Mouse (Mus musculus) lung, embryonic 16.5 days (tissue): ENCODE measurements around the gene Gm4969. TPM values are rescaled to one million over a fixed set of nuclear protein-coding genes. Genes with fewer than 3 reads are reported as not detected.

Experiments
- ATAC-seq: fragments of 200-750 bp; cut with Nextera tagmentation; 2 replicates; pipeline ENCODE4 v1.8.0; 2017; ENCODE audit warnings: low read depth, mild to moderate bottlenecking, moderate library complexity
- H3K27ac ChIP-seq: fragments of 300-500 bp; sonication (generic); 2 replicates; pipeline ENCODE4 v1.5.1; 2014; ENCODE audit warnings: mild to moderate bottlenecking, control low read depth, low read length
- H3K27me3 ChIP-seq: fragments of 300-500 bp; sonication (generic); 2 replicates; pipeline ENCODE4 v1.6.1; 2014; ENCODE audit warnings: low read depth, low read length, mixed read lengths; ENCODE audit not compliant: control insufficient read depth, insufficient read depth
- H3K36me3 ChIP-seq: fragments of 300-500 bp; sonication (generic); 2 replicates; pipeline ENCODE4 v1.6.1; 2014; ENCODE audit warnings: low read length; ENCODE audit not compliant: control insufficient read depth, insufficient read depth
- H3K4me1 ChIP-seq: fragments of 300-500 bp; sonication (generic); replicated peaks from 2 replicates; pipeline ENCODE4 v1.6.1; 2014; ENCODE audit warnings: low read length, mixed read lengths; ENCODE audit not compliant: control insufficient read depth, insufficient read depth
- H3K4me2 ChIP-seq: fragments of 300-500 bp; sonication (generic); 2 replicates; pipeline ENCODE4 v1.6.1; 2014; ENCODE audit warnings: low read depth, low read length, control low read depth
- H3K4me3 ChIP-seq: fragments of 300-500 bp; sonication (generic); 2 replicates; pipeline ENCODE4 v1.5.1; 2014; ENCODE audit warnings: mild to moderate bottlenecking, low read length, control low read depth
- H3K9ac ChIP-seq: fragments of 300-500 bp; sonication (generic); 2 replicates; pipeline ENCODE4 v1.6.1; 2014; ENCODE audit warnings: low read length, control low read depth
- H3K9me3 ChIP-seq: fragments of 300-500 bp; sonication (generic); 2 replicates; pipeline ENCODE4 v1.6.1; 2016; ENCODE audit warnings: low read length; ENCODE audit not compliant: control insufficient read depth
- WGBS: fragments of 180-500 bp; shearing (Covaris S2); extraction: QIAGEN DNeasy Blood & Tissue Kit; methylation state at CpG from one replicate; pipeline ENCODE4 v1.1.7; 2014; 5-methylcytosine and 5-hydroxymethylcytosine counted together
- polyA plus RNA-seq: library from polyadenylated mRNA; unstranded; fragments of >200 nt; fragmentation: Nextera tagmentation; extraction: Ambion mirVana; gene quantifications from 2 replicates; pipeline ENCODE4 v1.2.1, GENCODE M21; 2015

Gm4969 gene
- polyA plus RNA-seq, 1 experiment from 2014 or later, result 2.2 TPM

- no peak overlapping the region for H3K27ac ChIP-seq
- ATAC-seq, result no peak
- no peak overlapping the region for H3K9ac ChIP-seq
- no peaks in the 10 kb centered on the region for H3K9me3 ChIP-seq
- WGBS, result 50% methylated on average over 6 of the region's 6 CpGs
- H3K4me1 ChIP-seq, result peaks cover 18% of the 10 kb centered on the region
- peaks cover 10% of the 10 kb centered on the region for H3K36me3 ChIP-seq
- no peak overlapping the region for H3K4me2 ChIP-seq
- no peak overlapping the region for H3K4me3 ChIP-seq
- H3K27me3 ChIP-seq, result no peaks in the 10 kb centered on the region
Observed at GRCm38 (mm10) chr7:19147497-19148045, 29.4 kb upstream of the Gm4969 start.

- no peaks in the 10 kb centered on the region for H3K9me3 ChIP-seq
- WGBS, result 86% methylated on average over 10 of the region's 10 CpGs
- H3K4me2 ChIP-seq, result no peak overlapping the region
- H3K27me3 ChIP-seq, result no peaks in the 10 kb centered on the region
- no peak for ATAC-seq
- H3K27ac ChIP-seq, result no peak overlapping the region
- no peak overlapping the region for H3K4me3 ChIP-seq
- H3K4me1 ChIP-seq, result peaks cover 18% of the 10 kb centered on the region
- no peak overlapping the region for H3K9ac ChIP-seq
- H3K36me3 ChIP-seq, result peaks cover 5% of the 10 kb centered on the region
Observed at GRCm38 (mm10) chr7:19146793-19147192, 28.6 kb upstream of the Gm4969 start.

GRCm38 (mm10) chr7:19137380-19137779 lies 19.2 kb upstream of the Gm4969 start:
- WGBS, result 37% methylated on average over 5 of the region's 5 CpGs
- H3K27me3 ChIP-seq, result no peaks in the 10 kb centered on the region

DNA sequence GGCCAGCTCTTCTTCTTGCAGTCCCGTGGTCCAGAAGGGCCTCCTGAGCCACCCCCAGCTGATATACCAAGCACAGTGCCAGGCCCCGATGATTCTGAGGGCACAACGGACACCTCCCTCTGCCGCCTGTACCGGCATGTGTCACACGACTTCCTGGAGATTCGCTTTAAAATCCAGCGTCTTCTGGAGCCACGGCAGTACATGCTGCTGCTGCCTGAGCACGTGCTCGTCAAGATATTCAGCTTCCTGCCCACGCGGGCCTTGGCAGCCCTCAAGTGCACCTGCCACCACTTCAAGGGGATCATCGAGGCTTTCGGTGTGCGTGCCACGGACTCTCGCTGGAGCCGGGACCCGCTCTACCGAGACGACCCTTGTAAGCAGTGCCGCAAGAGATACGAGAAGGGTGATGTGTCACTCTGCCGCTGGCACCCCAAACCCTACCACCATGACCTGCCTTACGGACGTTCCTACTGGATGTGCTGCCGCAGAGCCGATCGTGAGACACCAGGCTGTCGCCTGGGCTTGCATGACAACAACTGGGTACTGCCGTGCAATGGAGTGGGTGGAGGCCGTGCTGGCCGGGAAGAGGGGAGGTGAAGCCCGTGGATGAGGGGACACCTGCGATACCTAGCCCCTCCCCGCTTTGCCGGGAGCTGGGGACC lies 18.6 kb upstream of the Gm4969 start:
- no peak overlapping the region for H3K27ac ChIP-seq
- no peaks in the 10 kb centered on the region for H3K27me3 ChIP-seq
- H3K9me3 ChIP-seq, result no peaks in the 10 kb centered on the region
- no peak overlapping the region for H3K4me3 ChIP-seq
- peaks cover 27% of the 10 kb centered on the region for H3K36me3 ChIP-seq
- 88% methylated on average over 38 of the region's 38 CpGs for WGBS
- H3K4me1 ChIP-seq, result peaks cover 3% of the 10 kb centered on the region
- no peak overlapping the region for H3K9ac ChIP-seq
- 0 out of 2 replicates have a peak, but pooled peaks have one; percentile 6 for ATAC-seq
- no peak overlapping the region for H3K4me2 ChIP-seq

More at GRCm38 (mm10) chr7:19137380-19137779, 19.2 kb upstream of the Gm4969 start:
- no peak overlapping the region for H3K27ac ChIP-seq
- H3K4me3 ChIP-seq, result no peak overlapping the region
- H3K36me3 ChIP-seq, result peaks cover 27% of the 10 kb centered on the region
- no peaks in the 10 kb centered on the region for H3K4me1 ChIP-seq
- no peaks in the 10 kb centered on the region for H3K9me3 ChIP-seq
- no peak for ATAC-seq
- no peak overlapping the region for H3K9ac ChIP-seq
- H3K4me2 ChIP-seq, result no peak overlapping the region

- Histone ChIP-seq H3K9me3 (no peaks in the 10 kb centered on the region), H3K9ac (no peak overlapping the region), H3K36me3 (peaks cover 27% of the 10 kb centered on the region), H3K4me3 (no peak overlapping the region), H3K27ac (no peak overlapping the region), H3K4me2 (no peak overlapping the region), H3K27me3 (no peaks in the 10 kb centered on the region), H3K4me1 (peaks cover 5% of the 10 kb centered on the region)
- WGBS, result 93% methylated on average over 13 of the region's 13 CpGs
- no peak for ATAC-seq
Observed at GRCm38 (mm10) chr7:19136168-19136567, 18.0 kb upstream of the Gm4969 start.

DNA sequence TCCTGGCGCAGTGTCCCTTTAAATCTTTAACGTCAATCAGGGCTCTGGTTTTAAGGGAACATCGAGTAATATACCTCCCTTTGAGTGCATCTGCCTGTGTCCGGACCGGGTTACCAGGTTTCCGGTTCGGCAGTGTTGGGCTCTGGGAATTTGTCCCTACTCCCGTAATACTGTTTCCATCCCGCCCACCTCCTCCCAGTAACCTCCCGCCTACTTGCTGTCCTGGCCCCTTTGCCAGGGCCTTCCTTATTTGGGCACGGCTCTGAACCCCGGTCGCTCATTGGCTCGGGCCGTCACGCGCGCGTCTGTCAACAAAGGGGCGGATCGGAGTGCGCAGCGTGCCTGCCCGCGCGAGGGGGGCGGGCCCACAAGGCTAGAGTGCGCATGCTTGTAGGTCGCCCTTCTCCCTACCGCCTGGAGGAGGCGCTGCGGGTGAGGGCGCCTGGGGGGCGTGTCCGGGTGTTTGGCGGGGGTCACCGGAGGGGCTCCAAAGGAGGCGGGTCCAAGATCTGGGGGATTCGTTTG lies 13.2 kb upstream of the Gm4969 start:
- WGBS, result 0% methylated on average over 39 of the region's 39 CpGs
- H3K9me3 ChIP-seq, result no peaks in the 10 kb centered on the region
- peaks cover 10% of the 10 kb centered on the region for H3K4me1 ChIP-seq
- H3K36me3 ChIP-seq, result peaks cover 11% of the 10 kb centered on the region; the same call in 1 of the 2 replicates
- H3K27me3 ChIP-seq, result no peaks in the 10 kb centered on the region
- peak overlapping the region; percentile 57 for H3K4me3 ChIP-seq
- H3K9ac ChIP-seq, result peak overlapping the region; percentile 67
- H3K27ac ChIP-seq, result peak overlapping the region; percentile 84
- H3K4me2 ChIP-seq, result peak overlapping the region; percentile 84
- ATAC-seq, result peak; percentile 100

DNA sequence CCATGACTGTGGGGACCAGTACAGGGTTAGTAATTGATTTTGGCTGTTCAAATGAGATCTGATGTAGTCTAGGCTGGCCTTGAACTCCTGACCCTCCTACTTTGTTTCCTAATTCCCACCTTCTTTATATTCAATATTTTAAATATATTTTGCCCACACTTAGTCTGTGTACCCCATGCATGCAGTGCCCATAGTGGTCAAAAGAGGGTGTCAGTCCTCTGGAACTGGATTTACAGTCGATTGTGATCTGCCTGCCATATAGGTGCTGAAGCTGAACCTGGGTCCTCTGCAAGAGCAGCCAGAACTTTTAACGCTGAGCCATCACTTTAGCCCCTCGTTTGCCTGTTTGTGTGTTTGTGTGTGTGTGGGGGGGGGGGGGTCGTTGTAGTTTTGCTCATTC lies 12.5 kb upstream of the Gm4969 start:
- no peaks in the 10 kb centered on the region for H3K27me3 ChIP-seq
- H3K36me3 ChIP-seq, result peaks cover 4% of the 10 kb centered on the region; the same call in 1 of the 2 replicates
- H3K4me3 ChIP-seq, result peak overlapping the region; percentile 57
- no peak for ATAC-seq
- H3K9me3 ChIP-seq, result no peaks in the 10 kb centered on the region
- WGBS, result 27% methylated on average over 4 of the region's 4 CpGs
- peak overlapping the region; percentile 84 for H3K27ac ChIP-seq
- peak overlapping the region; percentile 60 for H3K9ac ChIP-seq
- H3K4me2 ChIP-seq, result peak overlapping the region; percentile 59
- peaks cover 10% of the 10 kb centered on the region for H3K4me1 ChIP-seq

DNA sequence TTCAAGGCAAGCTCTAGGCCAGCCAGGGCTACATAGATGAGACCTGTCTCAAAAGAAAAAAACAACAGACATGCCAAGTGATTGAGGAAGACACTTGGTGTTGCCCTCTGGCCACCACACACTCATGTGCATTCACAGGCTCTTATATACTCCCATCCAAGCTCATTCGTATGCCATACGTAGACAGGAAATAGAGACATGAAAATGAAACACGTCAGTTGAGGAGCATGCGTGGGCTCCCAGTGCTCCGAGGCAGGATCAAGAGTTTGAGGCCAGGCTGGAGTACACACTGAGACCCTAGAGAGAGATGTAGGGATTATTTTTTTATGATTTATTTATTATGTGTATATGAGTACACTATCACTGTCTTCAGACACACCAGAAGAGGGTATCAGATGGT lies 11.2 kb upstream of the Gm4969 start:
- no peak for ATAC-seq
- H3K9me3 ChIP-seq, result no peaks in the 10 kb centered on the region
- no peak overlapping the region for H3K4me2 ChIP-seq
- H3K4me1 ChIP-seq, result peaks cover 10% of the 10 kb centered on the region
- H3K27me3 ChIP-seq, result no peaks in the 10 kb centered on the region
- H3K36me3 ChIP-seq, result no peaks in the 10 kb centered on the region
- 87% methylated on average over 5 of the region's 5 CpGs for WGBS
- H3K27ac ChIP-seq, result no peak overlapping the region
- H3K4me3 ChIP-seq, result no peak overlapping the region
- no peak overlapping the region for H3K9ac ChIP-seq

GRCm38 (mm10) chr7:19127744-19128143 lies 9.6 kb upstream of the Gm4969 start:
- Histone ChIP-seq H3K36me3 (no peaks in the 10 kb centered on the region), H3K27ac (no peak overlapping the region), H3K4me3 (no peak overlapping the region), H3K9me3 (no peaks in the 10 kb centered on the region), H3K27me3 (no peaks in the 10 kb centered on the region), H3K4me1 (peaks cover 10% of the 10 kb centered on the region), H3K9ac (no peak overlapping the region), H3K4me2 (no peak overlapping the region)
- ATAC-seq, result no peak
- 79% methylated on average over 5 of the region's 5 CpGs for WGBS
